Mouse (Mus musculus): ENCODE measurements around the gene Olig2.

The Olig2 gene

DNA sequence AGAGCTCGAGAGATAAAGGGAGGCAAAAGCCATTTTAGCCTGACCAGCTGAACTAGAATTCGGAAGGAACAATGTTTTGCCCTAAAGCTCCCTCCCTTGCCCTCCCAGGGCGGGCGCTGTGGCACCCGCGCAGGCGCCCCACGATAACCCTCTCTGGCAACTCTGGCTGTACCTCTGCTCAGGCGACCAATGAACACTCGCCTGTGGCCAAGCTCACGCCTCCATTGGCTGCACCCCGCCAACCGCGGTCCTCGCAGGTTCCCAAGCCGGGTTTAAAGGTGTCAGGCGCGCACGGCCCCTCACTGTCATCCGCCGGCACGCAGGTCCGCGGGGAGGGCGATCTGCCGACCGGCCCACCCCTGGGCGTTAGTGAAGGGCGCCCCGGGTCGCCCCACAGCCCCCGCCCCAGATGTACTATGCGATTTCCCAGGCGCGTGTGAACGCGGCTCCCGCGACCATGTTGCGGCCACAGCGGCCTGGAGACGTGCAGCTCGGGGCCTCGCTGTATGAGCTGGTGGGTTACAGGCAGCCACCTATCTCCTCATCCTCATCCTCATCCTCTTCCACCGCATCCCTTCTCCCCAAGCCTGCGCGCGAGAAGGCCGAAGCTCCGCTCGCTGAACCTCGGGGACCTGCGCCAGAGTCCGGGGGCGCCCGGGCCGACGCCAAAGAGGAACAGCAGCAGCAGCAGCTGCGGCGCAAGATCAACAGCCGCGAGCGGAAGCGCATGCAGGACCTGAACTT, 44.4 kb downstream of the Olig2 start, which contains the start of gene Olig1:
Olig1 (plus strand) TSS at position 305 of the 744 bp plus-strand sequence.
- peak; percentile 34 to 84 for DNase-seq (ENCODE audit: inconsistent age in 2 of 2, low spot score in 1 of 2)

DNA sequence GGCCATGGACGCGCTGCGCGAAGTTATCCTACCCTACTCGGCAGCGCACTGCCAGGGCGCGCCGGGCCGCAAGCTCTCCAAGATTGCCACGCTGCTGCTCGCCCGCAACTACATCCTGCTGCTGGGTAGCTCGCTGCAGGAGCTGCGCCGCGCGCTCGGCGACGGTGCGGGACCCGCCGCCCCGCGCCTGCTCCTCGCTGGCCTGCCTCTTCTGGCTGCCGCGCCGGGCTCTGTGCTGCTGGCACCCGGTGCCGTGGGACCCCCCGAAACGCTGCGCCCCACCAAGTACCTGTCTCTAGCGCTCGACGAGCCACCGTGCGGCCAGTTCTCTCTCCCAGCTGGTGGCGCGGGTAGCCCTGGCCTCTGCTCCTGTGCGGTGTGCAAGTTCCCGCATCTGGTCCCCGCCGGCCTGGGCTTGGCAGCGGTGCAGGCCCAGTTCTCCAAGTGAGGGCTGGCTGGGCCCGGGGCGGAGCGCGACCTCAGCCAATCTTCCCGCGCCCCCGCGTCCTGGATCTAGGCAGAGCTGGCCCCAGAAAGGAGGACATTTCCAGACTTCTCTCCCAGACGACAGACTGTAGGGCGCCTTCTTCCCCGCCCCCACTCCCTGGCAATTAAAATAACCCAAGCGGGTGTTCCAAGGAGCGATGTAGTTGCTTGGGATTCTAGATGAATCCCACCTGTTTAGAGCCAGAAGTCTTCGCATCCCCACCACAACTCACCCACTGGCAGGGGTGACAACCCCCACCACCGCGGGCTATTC, 45.1 kb downstream of the Olig2 start:
- peak in 1 of 2 experiments; percentile 31 for DNase-seq (ENCODE audit: inconsistent age in 2 of 2, low spot score in 1 of 2)

DNA sequence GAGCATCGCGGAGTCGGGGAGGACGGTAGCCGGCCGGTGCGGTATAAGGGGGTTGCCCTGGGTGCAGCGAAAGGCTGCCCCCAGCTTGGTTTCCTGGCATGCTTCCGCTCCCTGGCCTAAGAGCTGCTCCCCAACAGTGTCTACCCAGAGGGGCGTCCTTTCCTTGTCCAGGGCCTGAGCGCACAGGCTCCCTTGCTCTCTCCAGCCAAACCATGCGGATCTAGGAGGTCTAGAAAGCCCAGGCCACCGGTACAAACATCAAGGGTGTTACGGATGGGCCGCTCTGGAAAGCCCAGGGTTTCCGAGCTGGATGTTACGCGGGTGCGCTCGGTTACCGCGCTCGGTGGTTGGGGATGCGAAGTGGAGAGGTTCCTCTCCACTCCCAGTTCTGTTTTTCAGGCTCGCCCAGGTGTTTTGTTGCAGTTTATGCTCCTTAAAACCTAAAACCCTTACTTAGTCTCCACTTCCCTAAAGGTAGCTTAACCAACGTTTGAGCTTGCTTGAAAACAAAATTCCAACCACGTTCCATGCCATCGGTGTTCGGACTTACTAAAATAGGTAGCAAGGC, 45.8 kb downstream of the Olig2 start:
- peak in 1 of 2 experiments; percentile 23 for DNase-seq (ENCODE audit: inconsistent age in 2 of 2, low spot score in 1 of 2)

DNA sequence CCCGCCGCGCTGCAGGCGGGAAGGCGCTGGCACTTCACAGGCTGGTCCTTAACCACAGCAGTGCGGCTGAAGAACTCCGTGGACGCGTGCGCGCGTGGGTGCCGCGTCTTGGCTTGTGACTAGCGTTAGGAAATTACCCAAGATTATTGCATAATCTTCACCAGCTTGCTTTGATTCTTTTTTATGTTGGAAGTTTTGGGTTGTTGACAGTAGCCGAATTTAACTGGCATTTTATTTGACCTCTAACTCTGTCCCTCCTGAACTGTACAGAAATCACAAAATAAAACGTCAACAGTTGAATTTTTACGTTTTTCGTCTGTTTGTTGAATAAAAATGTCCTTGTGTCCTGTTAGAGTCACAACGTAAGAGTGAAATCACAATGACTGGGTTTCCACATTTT, 46.4 kb downstream of the Olig2 start:
- peak in 1 of 2 experiments; percentile 40 for DNase-seq (ENCODE audit: inconsistent age in 2 of 2, low spot score in 1 of 2)

Measured in adrenal gland, adult (tissue).